Mouse (Mus musculus) liver, embryonic 14.5 days (tissue): ENCODE results near the gene Hao1.

Source experiments
- CTCF ChIP-seq: IDR thresholded peaks from 2 replicates; pipeline ENCODE4 v1.5.1; 2016; ENCODE audit warnings: antibody characterized with exemption, low read depth, control low read depth
- EP300 ChIP-seq: IDR thresholded peaks from 2 replicates; pipeline ENCODE4 v1.6.1; 2016; ENCODE audit warnings: antibody characterized with exemption, low read depth

- TF ChIP-seq CTCF, result no peak
- TF ChIP-seq EP300, result no peak
Observed at GRCm38 (mm10) chr2:134528122-134528810, 25.9 kb downstream of the Hao1 start.
